In the genomic region with DNA sequence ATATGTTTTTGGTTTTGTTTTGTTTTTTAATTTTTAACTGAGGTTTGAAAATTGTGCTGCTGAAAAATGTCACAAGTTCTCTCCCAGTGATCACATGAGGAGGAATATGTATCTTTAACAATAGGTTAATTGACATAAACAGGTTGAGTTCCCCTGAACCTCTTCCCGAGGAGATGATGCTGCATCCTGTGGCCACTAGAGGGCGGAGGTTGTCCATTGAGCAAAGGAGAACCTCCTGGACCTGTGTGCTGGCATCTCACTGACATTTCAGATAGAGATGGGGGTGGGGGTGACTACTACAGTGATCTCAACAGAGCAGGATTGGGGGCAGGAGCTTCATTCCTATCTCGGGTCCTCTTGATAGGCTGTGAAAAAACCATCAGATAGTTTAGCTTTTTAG, we compare ENCODE assay signal across 10 mouse cellular contexts. TPM values are rescaled to one million over a fixed set of nuclear protein-coding genes. Genes with fewer than 3 reads are reported as not detected.
A peak's percentile ranks its signal among the peaks of the same experiment; 100 is the strongest.
DNase-seq lines count a peak whose midpoint lies in the region; ATAC-seq and TF ChIP-seq lines count a peak whose summit lies in the region.
"Had no signal": no experiment of that assay in that cellular context is flagged by ENCODE, and none has a peak within 500 bp of the region (broad histone marks: within the 10 kb centered on the region; RNA-seq: fewer than 3 reads in every experiment).

No protein-coding gene starts in this region.

- H3K4me3 ChIP-seq in heart, embryonic 12.5 days = no peak overlapping the region
- no peak overlapping the region for H3K4me3 ChIP-seq in liver, postnatal 0 days (ENCODE audit: low read depth, low read length)
- H3K4me3 ChIP-seq in midbrain, embryonic 15.5 days = no peak overlapping the region
- H3K4me3 ChIP-seq: liver, embryonic 15.5 days had no signal

- intact Hi-C loops in left cerebral cortex, postnatal 10 days (cut with DNase I) = no loop called here

- TF ChIP-seq CTCF in liver, postnatal 0 days (IDR thresholded peaks at IDR 0.05; ENCODE audit: low read depth) = peak; percentile 64

- no peak overlapping the region for H3K9ac ChIP-seq in heart, embryonic 12.5 days
- H3K9ac ChIP-seq in liver, postnatal 0 days (replicated peaks) = no peak overlapping the region
- H3K9ac ChIP-seq in midbrain, embryonic 15.5 days = no peak overlapping the region
- H3K9ac ChIP-seq: liver, embryonic 15.5 days had no signal

- peaks cover 63% of the 10 kb centered on the region for H3K9me3 ChIP-seq in heart, embryonic 12.5 days (replicated peaks)
- no peaks in the 10 kb centered on the region for H3K9me3 ChIP-seq in liver, postnatal 0 days (ENCODE audit: low read length)
- peaks cover 30% of the 10 kb centered on the region for H3K9me3 ChIP-seq in midbrain, embryonic 15.5 days
- H3K9me3 ChIP-seq: liver, embryonic 15.5 days had no signal

- TF ChIP-seq EP300 in liver, postnatal 0 days (IDR thresholded peaks at IDR 0.05; ENCODE audit: low read depth) = no peak

- H3K27ac ChIP-seq in heart, embryonic 12.5 days (ENCODE audit: poor library complexity, severe bottlenecking) = no peak overlapping the region
- no peak overlapping the region for H3K27ac ChIP-seq in liver, postnatal 0 days (ENCODE audit: low read depth)
- no peak overlapping the region for H3K27ac ChIP-seq in midbrain, embryonic 15.5 days
- H3K27ac ChIP-seq: liver, embryonic 15.5 days had no signal

- H3K27me3 ChIP-seq in heart, embryonic 12.5 days (replicated peaks) = no peaks in the 10 kb centered on the region
- H3K27me3 ChIP-seq in liver, postnatal 0 days (ENCODE audit: insufficient read depth, low read length) = no peaks in the 10 kb centered on the region
- no peaks in the 10 kb centered on the region for H3K27me3 ChIP-seq in midbrain, embryonic 15.5 days (replicated peaks)
- H3K27me3 ChIP-seq: liver, embryonic 15.5 days had no signal

- WGBS in heart, embryonic 12.5 days = 26% methylated on average over 3 of the region's 3 CpGs
- 30% methylated on average over 3 of the region's 3 CpGs for WGBS in liver, postnatal 0 days (ENCODE audit: insufficient replicate concordance)
- 42% methylated on average over 3 of the region's 3 CpGs for WGBS in midbrain, embryonic 15.5 days

- H3K4me2 ChIP-seq in heart, embryonic 12.5 days = no peak overlapping the region
- no peak overlapping the region for H3K4me2 ChIP-seq in liver, postnatal 0 days (ENCODE audit: low read depth, low read length)
- no peak overlapping the region for H3K4me2 ChIP-seq in midbrain, embryonic 15.5 days
- H3K4me2 ChIP-seq: liver, embryonic 15.5 days had no signal

- peak; percentile 9 to 22 for DNase-seq in heart, adult 18-20 months
- peak; percentile 19 to 21 for DNase-seq in B cell, adult 2 months
- DNase-seq in adrenal gland, adult 2 months = peak; percentile 19
- DNase-seq in liver, postnatal 0 days = peak; percentile 29
- DNase-seq in left cerebral cortex, adult 9 months (ENCODE audit: low spot score in 2 of 2) = no peak
- DNase-seq in left cerebral cortex, postnatal 10 days (ENCODE audit: extremely low spot score in 1 of 2, low spot score in 2 of 2) = no peak
- DNase-seq: heart, adult 11 months had no signal

- no peak for ATAC-seq in heart, embryonic 12.5 days (ENCODE audit: insufficient number of reproducible peaks, low FRiP score)
- no peak for ATAC-seq in liver, postnatal 0 days
- no peak for ATAC-seq in midbrain, embryonic 15.5 days (replicated peaks)

- no peaks in the 10 kb centered on the region for H3K4me1 ChIP-seq in heart, embryonic 12.5 days (replicated peaks)
- no peaks in the 10 kb centered on the region for H3K4me1 ChIP-seq in liver, postnatal 0 days (ENCODE audit: insufficient read depth)
- H3K4me1 ChIP-seq in midbrain, embryonic 15.5 days = no peaks in the 10 kb centered on the region
- H3K4me1 ChIP-seq: liver, embryonic 15.5 days had no signal

- H3K36me3 ChIP-seq in heart, embryonic 12.5 days = no peaks in the 10 kb centered on the region
- H3K36me3 ChIP-seq in liver, postnatal 0 days (replicated peaks; ENCODE audit: insufficient read depth, low read length) = no peaks in the 10 kb centered on the region
- no peaks in the 10 kb centered on the region for H3K36me3 ChIP-seq in midbrain, embryonic 15.5 days (replicated peaks)
- H3K36me3 ChIP-seq: liver, embryonic 15.5 days had no signal

RNA-seq across cellular contexts. Expression of a gene that starts 2.7 kb away (rescaled TPM):
- total RNA-seq in heart, adult 18-20 months (2021) = not detected
- polyA plus RNA-seq in heart, embryonic 12.5 days (2016; fragmentation: Nextera tagmentation; extraction: Ambion mirVana) = not detected in 2 replicates
- not detected for total RNA-seq in adrenal gland, adult 2 months (2021)
- polyA plus RNA-seq in adrenal gland, adult 2 months (2012; rRNA removed) = not detected in 2 replicates
- not detected in 2 replicates for polyA plus RNA-seq in liver, postnatal 0 days (2015; fragmentation: Nextera tagmentation; extraction: Ambion mirVana)
- not detected in 2 replicates for polyA plus RNA-seq in midbrain, embryonic 15.5 days (2015; fragmentation: Nextera tagmentation; extraction: Ambion mirVana)
- not detected for total RNA-seq in left cerebral cortex, postnatal 10 days (2021)
- polyA plus RNA-seq: liver, embryonic 15.5 days had no signal

RNA-seq across cellular contexts. Expression of a gene that starts 54.9 kb away (rescaled TPM):
- 1 to 10 TPM; 3.7 TPM for total RNA-seq in heart, adult 18-20 months (2021)
- 6.3 and 6.6 TPM in 2 replicates for polyA plus RNA-seq in heart, embryonic 12.5 days (2016; fragmentation: Nextera tagmentation; extraction: Ambion mirVana)
- total RNA-seq in adrenal gland, adult 2 months (2021) = 10 to 100 TPM; 11.0 to 12.6 TPM
- polyA plus RNA-seq in adrenal gland, adult 2 months (2012; rRNA removed) = 1.6 and 2.3 TPM in 2 replicates
- 2.0 TPM in 2 replicates for polyA plus RNA-seq in liver, postnatal 0 days (2015; fragmentation: Nextera tagmentation; extraction: Ambion mirVana)
- 13.1 and 16.4 TPM in 2 replicates for polyA plus RNA-seq in midbrain, embryonic 15.5 days (2015; fragmentation: Nextera tagmentation; extraction: Ambion mirVana)
- 10 to 100 TPM; 15.4 to 16.2 TPM for total RNA-seq in left cerebral cortex, postnatal 10 days (2021)

Comparison
In these comparisons a context has a peak if more than half of its experiments do, and no peak if none do; other contexts are left out.
1. DNase-seq: peak in heart, adult 18-20 months (2 of 2), B cell, adult 2 months (2 of 2), adrenal gland, adult 2 months (single experiment) and liver, postnatal 0 days (single experiment); none in left cerebral cortex, adult 9 months (0 of 2) and left cerebral cortex, postnatal 10 days (0 of 2).